Mouse (Mus musculus) midbrain, embryonic 14.5 days (tissue): Measurements from ENCODE around the gene Ehd1. TPM values are rescaled to one million over a fixed set of nuclear protein-coding genes. Genes with fewer than 3 reads are reported as not detected.

Source experiments
- ATAC-seq: fragments of 200-750 bp; cut with Nextera tagmentation; 2 replicates; pipeline ENCODE4 v1.8.0; 2017; ENCODE audit warnings: moderate number of reproducible peaks, moderate library complexity; ENCODE audit not compliant: low FRiP score, low TSS enrichment
- DNase-seq: peaks from one replicate; pipeline ENCODE4 v3.0.0-alpha.2; 2015
- H3K27ac ChIP-seq: fragments of 300-500 bp; sonication (generic); replicated peaks from 2 replicates; pipeline ENCODE4 v1.5.1; 2014; ENCODE audit warnings: mild to moderate bottlenecking, low read depth, low read length, moderate library complexity
- H3K27me3 ChIP-seq: fragments of 300-500 bp; sonication (generic); 2 replicates; pipeline ENCODE4 v1.6.1; 2014; ENCODE audit warnings: low read length, control low read depth, mixed read lengths; ENCODE audit not compliant: control insufficient read depth, insufficient read depth
- H3K36me3 ChIP-seq: fragments of 300-500 bp; sonication (generic); 2 replicates; pipeline ENCODE4 v1.6.1; 2014; ENCODE audit warnings: low read length, control low read depth; ENCODE audit not compliant: control insufficient read depth, insufficient read depth
- H3K4me1 ChIP-seq: fragments of 300-500 bp; sonication (generic); 2 replicates; pipeline ENCODE4 v1.6.1; 2014; ENCODE audit warnings: mild to moderate bottlenecking, antibody characterized with exemption, low read length, control low read depth; ENCODE audit not compliant: control insufficient read depth, insufficient read depth
- H3K4me2 ChIP-seq: fragments of 300-500 bp; sonication (generic); 2 replicates; pipeline ENCODE4 v1.6.1; 2014; ENCODE audit warnings: mild to moderate bottlenecking, low read length, moderate library complexity
- H3K4me3 ChIP-seq: fragments of 300-500 bp; sonication (generic); replicated peaks from 2 replicates; pipeline ENCODE4 v1.5.1; 2014; ENCODE audit warnings: low read depth, low read length
- H3K9ac ChIP-seq: fragments of 300-500 bp; sonication (generic); replicated peaks from 2 replicates; pipeline ENCODE4 v1.6.1; 2014; ENCODE audit warnings: mild to moderate bottlenecking, low read length, moderate library complexity
- H3K9me3 ChIP-seq: fragments of 300-500 bp; sonication (generic); 2 replicates; pipeline ENCODE4 v1.6.1; 2016; ENCODE audit warnings: low read length, control low read depth, mixed read lengths; ENCODE audit not compliant: control insufficient read depth
- WGBS: fragments of 180-500 bp; shearing (Covaris S2); extraction: QIAGEN DNeasy Blood & Tissue Kit; methylation state at CpG from one replicate; pipeline ENCODE4 v1.1.7; 2014; 5-methylcytosine and 5-hydroxymethylcytosine counted together
- polyA plus RNA-seq: library from polyadenylated mRNA; unstranded; fragments of >200 nt; fragmentation: Nextera tagmentation; extraction: Ambion mirVana; gene quantifications from 2 replicates; pipeline ENCODE4 v1.2.1, GENCODE M21; 2014

The Ehd1 gene
- polyA plus RNA-seq, 1 experiment from 2014 or later = 75.0 TPM

- Histone ChIP-seq H3K4me2 (no peak overlapping the region), H3K36me3 (peaks cover 9% of the 10 kb centered on the region; the same call in 1 of the 2 replicates), H3K27ac (no peak overlapping the region), H3K4me3 (no peak overlapping the region), H3K9me3 (no peaks in the 10 kb centered on the region), H3K9ac (no peak overlapping the region), H3K4me1 (no peaks in the 10 kb centered on the region), H3K27me3 (no peaks in the 10 kb centered on the region)
- 87% methylated on average over 33 of the region's 33 CpGs for WGBS
- ATAC-seq = no peak
- DNase-seq = no peak
These were observed 45.5 kb downstream of the Ehd1 start for GRCm38 (mm10) chr19:6321786-6322621.

GRCm38 (mm10) chr19:6324751-6325150, 48.2 kb downstream of the Ehd1 start:
- 0 out of 2 replicates have a peak, but pooled peaks cover 7% of the 10 kb centered on the region for H3K36me3 ChIP-seq
- no peaks in the 10 kb centered on the region for H3K27me3 ChIP-seq
- H3K9me3 ChIP-seq = no peaks in the 10 kb centered on the region
- 83% methylated on average over 9 of the region's 9 CpGs for WGBS
- H3K27ac ChIP-seq = no peak overlapping the region
- no peak for ATAC-seq
- H3K4me2 ChIP-seq = no peak overlapping the region
- no peaks in the 10 kb centered on the region for H3K4me1 ChIP-seq
- no peak overlapping the region for H3K4me3 ChIP-seq
- no peak for DNase-seq
- H3K9ac ChIP-seq = no peak overlapping the region

GRCm38 (mm10) chr19:6331178-6331577, 54.7 kb downstream of the Ehd1 start:
- no peaks in the 10 kb centered on the region for H3K9me3 ChIP-seq
- H3K4me1 ChIP-seq = peaks cover 3% of the 10 kb centered on the region
- ATAC-seq (no peak), DNase-seq (no peak)
- H3K27me3 ChIP-seq = no peaks in the 10 kb centered on the region
- WGBS = 73% methylated on average over 5 of the region's 5 CpGs
- no peak overlapping the region for H3K4me3 ChIP-seq
- no peak overlapping the region for H3K9ac ChIP-seq
- no peak overlapping the region for H3K4me2 ChIP-seq
- H3K36me3 ChIP-seq = no peaks in the 10 kb centered on the region
- no peak overlapping the region for H3K27ac ChIP-seq

GRCm38 (mm10) chr19:6331719-6332516, 55.4 kb downstream of the Ehd1 start:
- peak; percentile 89 for DNase-seq
- no peaks in the 10 kb centered on the region for H3K9me3 ChIP-seq
- no peaks in the 10 kb centered on the region for H3K27me3 ChIP-seq
- H3K4me3 ChIP-seq = no peak overlapping the region
- ATAC-seq = no peak
- no peak overlapping the region for H3K27ac ChIP-seq
- peaks cover under 1% of the 10 kb centered on the region for H3K36me3 ChIP-seq
- WGBS = 18% methylated on average over 13 of the region's 13 CpGs
- H3K9ac ChIP-seq = 0 out of 2 replicates have a peak overlapping the region, but pooled peaks have one; percentile 20
- peaks cover 11% of the 10 kb centered on the region for H3K4me1 ChIP-seq
- peak overlapping the region; percentile 35 for H3K4me2 ChIP-seq

- H3K9me3 ChIP-seq = no peaks in the 10 kb centered on the region
- WGBS = 70% methylated on average over 9 of the region's 9 CpGs
- H3K27ac ChIP-seq = peak overlapping the region; percentile 43; the same call in 1 of the 2 replicates
- H3K4me2 ChIP-seq = peak overlapping the region; percentile 79
- DNase-seq (no peak), ATAC-seq (no peak)
- H3K27me3 ChIP-seq = no peaks in the 10 kb centered on the region
- peaks cover 12% of the 10 kb centered on the region for H3K4me1 ChIP-seq
- no peak overlapping the region for H3K9ac ChIP-seq
- peaks cover 21% of the 10 kb centered on the region for H3K36me3 ChIP-seq
- H3K4me3 ChIP-seq = peak overlapping the region; percentile 80; the same call in 1 of the 2 replicates
These were observed 57.5 kb downstream of the Ehd1 start for GRCm38 (mm10) chr19:6333761-6334595.

- under 1% methylated on average over 42 of the region's 43 CpGs for WGBS
- Histone ChIP-seq H3K27me3 (no peaks in the 10 kb centered on the region), H3K9me3 (no peaks in the 10 kb centered on the region), H3K4me3 (peak within 1 kb of the TSS; percentile 80), H3K4me1 (peaks cover 12% of the 10 kb centered on the region), H3K27ac (peak within 1 kb of the TSS; percentile 77), H3K9ac (peak within 1 kb of the TSS; percentile 90), H3K36me3 (peaks cover 30% of the 10 kb centered on the region), H3K4me2 (peak within 1 kb of the TSS; percentile 79)
- ATAC-seq (peak; percentile 92), DNase-seq (peak; percentile 98)
These were observed 58.3 kb downstream of the Ehd1 start, which contains the start of gene Men1 for GRCm38 (mm10) chr19:6334673-6335457. Gene Men1, plus strand, starts transcription at chr19:6334979.

GRCm38 (mm10) chr19:6335458-6335827, 58.9 kb downstream of the Ehd1 start:
- H3K27me3 ChIP-seq = no peaks in the 10 kb centered on the region
- H3K9me3 ChIP-seq = no peaks in the 10 kb centered on the region
- H3K4me2 ChIP-seq = peak overlapping the region; percentile 79
- peaks cover 36% of the 10 kb centered on the region for H3K36me3 ChIP-seq
- under 1% methylated on average over 25 of the region's 25 CpGs for WGBS
- H3K4me3 ChIP-seq = peak overlapping the region; percentile 80
- peak overlapping the region; percentile 77 for H3K27ac ChIP-seq
- peak overlapping the region; percentile 90 for H3K9ac ChIP-seq
- ATAC-seq (0 out of 2 replicates have a peak, but pooled peaks have one; percentile 0), DNase-seq (peak; percentile 16)
- peaks cover 12% of the 10 kb centered on the region for H3K4me1 ChIP-seq
